27 mouse cellular contexts compared by ENCODE assay signal in the genomic region with DNA sequence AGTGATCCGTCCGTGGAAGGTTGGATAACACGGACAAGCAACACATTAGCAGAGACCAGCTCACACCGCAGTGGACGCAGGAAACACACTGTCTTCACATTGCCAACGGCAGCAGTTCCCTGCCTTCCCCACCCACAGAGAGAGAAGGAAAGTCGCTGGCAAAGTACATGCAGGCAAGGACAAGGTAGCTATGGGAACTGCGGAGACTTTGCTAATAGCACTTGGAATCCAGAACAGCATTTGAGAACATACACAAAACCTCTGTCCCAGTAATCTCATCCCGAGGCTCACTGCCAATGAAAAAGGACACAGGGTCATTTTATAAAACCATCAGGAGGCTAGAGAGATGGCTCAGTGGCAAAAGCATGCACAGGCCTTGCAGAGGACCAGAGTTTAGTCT. TPM values are rescaled to one million over a fixed set of nuclear protein-coding genes. Genes with fewer than 3 reads are reported as not detected.
DNase-seq lines count a peak whose midpoint lies in the region; ATAC-seq and TF ChIP-seq lines count a peak whose summit lies in the region.
"Had no signal": no experiment of that assay in that cellular context is flagged by ENCODE, and none has a peak within 500 bp of the region (broad histone marks: within the 10 kb centered on the region; RNA-seq: fewer than 3 reads in every experiment).

No protein-coding gene starts in this region.

- no peak overlapping the region for H3K9ac ChIP-seq in hindbrain, postnatal 0 days (replicated peaks; ENCODE audit: low read length)
- H3K9ac ChIP-seq in lung, postnatal 0 days (replicated peaks; ENCODE audit: low read depth) = no peak overlapping the region
- H3K9ac ChIP-seq in stomach, embryonic 16.5 days (ENCODE audit: low read length) = no peak overlapping the region
- H3K9ac ChIP-seq: embryonic facial prominence, embryonic 12.5 days; hindbrain, embryonic 15.5 days; liver, embryonic 12.5 days; liver, postnatal 0 days had no signal

- no peak for TF ChIP-seq CTCF in gastrocnemius, adult 2 months (IDR thresholded peaks at IDR 0.05)
- no peak for TF ChIP-seq CTCF in hindbrain, postnatal 0 days (IDR thresholded peaks at IDR 0.05; ENCODE audit: low read depth)
- TF ChIP-seq CTCF in lung, postnatal 0 days (IDR thresholded peaks at IDR 0.05) = no peak

- no peak for ATAC-seq in hindbrain, postnatal 0 days
- peak; percentile 52 for ATAC-seq in lung, postnatal 0 days
- no peak for ATAC-seq in stomach, embryonic 16.5 days (ENCODE audit: insufficient read depth, low FRiP score)
- ATAC-seq: forebrain, embryonic 14.5 days; liver, embryonic 12.5 days; liver, postnatal 0 days; midbrain, embryonic 16.5 days; Patski had no signal

- TF ChIP-seq EP300 in lung, postnatal 0 days (IDR thresholded peaks at IDR 0.05) = no peak

- intact Hi-C loops in gastrocnemius, adult 2 months (cut with DNase I) = loop anchor here (2.0 kb wide), 1 partner anchor 20 kb away; no protein-coding TSS in a partner anchor
- intact Hi-C loops in left cerebral cortex, postnatal 25 days (cut with DNase I) = no loop called here

- H3K4me2 ChIP-seq in hindbrain, postnatal 0 days (ENCODE audit: low read depth, low read length) = no peak overlapping the region
- no peak overlapping the region for H3K4me2 ChIP-seq in lung, postnatal 0 days (replicated peaks; ENCODE audit: low read depth, low read length)
- no peak overlapping the region for H3K4me2 ChIP-seq in stomach, embryonic 16.5 days (ENCODE audit: low read depth, low read length)
- H3K4me2 ChIP-seq: embryonic facial prominence, embryonic 12.5 days; hindbrain, embryonic 15.5 days; liver, embryonic 12.5 days; midbrain, embryonic 11.5 days had no signal

- H3K36me3 ChIP-seq in hindbrain, postnatal 0 days (ENCODE audit: insufficient read depth, low read length) = no peaks in the 10 kb centered on the region
- H3K36me3 ChIP-seq in hindbrain, embryonic 10.5 days = no peaks in the 10 kb centered on the region
- H3K36me3 ChIP-seq in lung, postnatal 0 days (ENCODE audit: insufficient read depth, low read length) = no peaks in the 10 kb centered on the region
- H3K36me3 ChIP-seq in stomach, embryonic 16.5 days (ENCODE audit: control insufficient read depth, insufficient read depth, low read length) = no peaks in the 10 kb centered on the region
- H3K36me3 ChIP-seq: embryonic facial prominence, embryonic 12.5 days; hindbrain, embryonic 15.5 days; liver, embryonic 12.5 days had no signal

- no peak overlapping the region; the same call in 1 of the 2 replicates for H3K4me3 ChIP-seq in gastrocnemius, adult 2 months
- H3K4me3 ChIP-seq in hindbrain, postnatal 0 days (ENCODE audit: low read length) = no peak overlapping the region
- no peak overlapping the region for H3K4me3 ChIP-seq in hindbrain, embryonic 10.5 days
- H3K4me3 ChIP-seq in lung, postnatal 0 days (ENCODE audit: low read depth, low read length) = no peak overlapping the region
- H3K4me3 ChIP-seq in stomach, embryonic 16.5 days (replicated peaks; ENCODE audit: low read length) = no peak overlapping the region
- H3K4me3 ChIP-seq: embryonic facial prominence, embryonic 12.5 days; hindbrain, embryonic 15.5 days; liver, embryonic 12.5 days had no signal

- no peaks in the 10 kb centered on the region for H3K9me3 ChIP-seq in hindbrain, postnatal 0 days (ENCODE audit: low read length)
- H3K9me3 ChIP-seq in hindbrain, embryonic 10.5 days = no peaks in the 10 kb centered on the region
- no peaks in the 10 kb centered on the region for H3K9me3 ChIP-seq in lung, postnatal 0 days (ENCODE audit: low read length)
- no peaks in the 10 kb centered on the region for H3K9me3 ChIP-seq in stomach, embryonic 16.5 days (replicated peaks; ENCODE audit: control insufficient read depth, low read length)
- H3K9me3 ChIP-seq: embryonic facial prominence, embryonic 12.5 days; hindbrain, embryonic 15.5 days; liver, embryonic 12.5 days had no signal

- no peak for DNase-seq in gastrocnemius, adult 2 months
- no peak for DNase-seq in gastrocnemius, adult 8-10 months (ENCODE audit: low spot score in 2 of 2)
- DNase-seq in hindbrain, postnatal 0 days (ENCODE audit: low spot score) = peak; percentile 23
- DNase-seq in hindbrain, embryonic 10.5 days (ENCODE audit: low spot score) = no peak
- peak; percentile 77 for DNase-seq in lung, postnatal 0 days (ENCODE audit: low spot score)
- DNase-seq in lung, postnatal 4 days = no peak
- DNase-seq in left cerebral cortex, postnatal 25 days (ENCODE audit: low spot score in 2 of 2) = no peak
- DNase-seq: adrenal gland, postnatal 10 days; cerebellum, adult 11-12 months; cerebellum, adult 9-11 months; embryo, embryonic 11 days; gastrocnemius, postnatal 36 days; kidney, adult 8-10 months; kidney, postnatal 4 days; left cerebral cortex, postnatal 4 days; liver, postnatal 0 days; thymus, adult 2 months; thymus, postnatal 36 days had no signal

- no peaks in the 10 kb centered on the region for H3K27me3 ChIP-seq in hindbrain, postnatal 0 days (ENCODE audit: insufficient read depth, low read length)
- H3K27me3 ChIP-seq in hindbrain, embryonic 10.5 days (ENCODE audit: insufficient read depth, poor library complexity, severe bottlenecking) = no peaks in the 10 kb centered on the region
- H3K27me3 ChIP-seq in lung, postnatal 0 days (replicated peaks; ENCODE audit: insufficient read depth, low read length) = no peaks in the 10 kb centered on the region
- no peaks in the 10 kb centered on the region for H3K27me3 ChIP-seq in stomach, embryonic 16.5 days (ENCODE audit: control insufficient read depth, insufficient read depth, low read length)
- H3K27me3 ChIP-seq: embryonic facial prominence, embryonic 12.5 days; hindbrain, embryonic 15.5 days; liver, embryonic 12.5 days; Patski had no signal

- H3K4me1 ChIP-seq in hindbrain, postnatal 0 days (ENCODE audit: insufficient read depth, low read length) = no peaks in the 10 kb centered on the region; the same call in 1 of the 2 replicates
- peaks cover 12% of the 10 kb centered on the region; the same call in 1 of the 2 replicates for H3K4me1 ChIP-seq in hindbrain, embryonic 10.5 days (replicated peaks)
- H3K4me1 ChIP-seq in lung, postnatal 0 days (ENCODE audit: insufficient read depth, low read depth, low read length) = no peaks in the 10 kb centered on the region
- H3K4me1 ChIP-seq in stomach, embryonic 16.5 days (ENCODE audit: control insufficient read depth, insufficient read depth, low read length) = peaks cover 18% of the 10 kb centered on the region; the same call in 1 of the 2 replicates
- H3K4me1 ChIP-seq: embryonic facial prominence, embryonic 12.5 days; liver, embryonic 12.5 days had no signal

- H3K27ac ChIP-seq in gastrocnemius, adult 2 months = peak overlapping the region; percentile 32
- H3K27ac ChIP-seq in hindbrain, postnatal 0 days = no peak overlapping the region
- H3K27ac ChIP-seq in hindbrain, embryonic 10.5 days = no peak overlapping the region
- H3K27ac ChIP-seq in lung, postnatal 0 days (ENCODE audit: low read length) = peak overlapping the region; percentile 72
- peak overlapping the region; percentile 70 for H3K27ac ChIP-seq in stomach, embryonic 16.5 days (ENCODE audit: low read length)
- H3K27ac ChIP-seq: embryonic facial prominence, embryonic 12.5 days; hindbrain, embryonic 15.5 days; kidney, postnatal 0 days; liver, embryonic 12.5 days had no signal

- 55% methylated on average over 9 of the region's 9 CpGs for WGBS in hindbrain, postnatal 0 days
- 89% methylated on average over 9 of the region's 9 CpGs for WGBS in hindbrain, embryonic 10.5 days
- 62% methylated on average over 9 of the region's 9 CpGs for WGBS in lung, postnatal 0 days
- WGBS in stomach, embryonic 16.5 days = 65% methylated on average over 9 of the region's 9 CpGs

RNA-seq across cellular contexts. Expression of a gene that starts 23.2 kb away (rescaled TPM):
- 100 to 1,000 TPM; 675 to 914 TPM for total RNA-seq in gastrocnemius, adult 2 months (2021)
- total RNA-seq in gastrocnemius, adult 8-10 months (2022) = 100 to 1,000 TPM; 779 to 919 (median 871) TPM
- 0.37 and 0.68 TPM in 2 replicates for total RNA-seq in hindbrain, postnatal 0 days (2014; rRNA removed)
- polyA plus RNA-seq in hindbrain, postnatal 0 days (2015; fragmentation: Nextera tagmentation; extraction: Ambion mirVana) = 0.30 and 0.37 TPM in 2 replicates
- polyA plus RNA-seq in hindbrain, embryonic 10.5 days (2016; fragmentation: Nextera tagmentation; extraction: Ambion mirVana) = 0.05 and 0.08 TPM in 2 replicates
- 0.53 and 0.62 TPM in 2 replicates for polyA plus RNA-seq in lung, postnatal 0 days (2015; fragmentation: Nextera tagmentation; extraction: Ambion mirVana)
- polyA plus RNA-seq in stomach, embryonic 16.5 days (2015; fragmentation: Nextera tagmentation; extraction: Ambion mirVana) = 0.35 and 2.6 TPM in 2 replicates
- total RNA-seq in left cerebral cortex, postnatal 25 days (2021) = under 1 TPM; 0.64 to 0.69 TPM

RNA-seq across cellular contexts. Expression of a gene that starts 30.3 kb away (rescaled TPM):
- total RNA-seq in gastrocnemius, adult 2 months (2021) = 1 to 10 TPM; 2.4 to 4.9 TPM
- 1 to 10 TPM; 3.1 to 5.9 (median 4.7) TPM for total RNA-seq in gastrocnemius, adult 8-10 months (2022)
- total RNA-seq in hindbrain, postnatal 0 days (2014; rRNA removed) = 17.6 and 22.4 TPM in 2 replicates
- polyA plus RNA-seq in hindbrain, postnatal 0 days (2015; fragmentation: Nextera tagmentation; extraction: Ambion mirVana) = 28.1 and 28.5 TPM in 2 replicates
- polyA plus RNA-seq in hindbrain, embryonic 10.5 days (2016; fragmentation: Nextera tagmentation; extraction: Ambion mirVana) = 15.4 and 15.7 TPM in 2 replicates
- 21.8 and 25.8 TPM in 2 replicates for polyA plus RNA-seq in lung, postnatal 0 days (2015; fragmentation: Nextera tagmentation; extraction: Ambion mirVana)
- 27.3 and 29.3 TPM in 2 replicates for polyA plus RNA-seq in stomach, embryonic 16.5 days (2015; fragmentation: Nextera tagmentation; extraction: Ambion mirVana)
- 1 to 10 TPM; 3.5 to 3.8 TPM for total RNA-seq in left cerebral cortex, postnatal 25 days (2021)

Comparison
In these comparisons a context has a peak if more than half of its experiments do, and no peak if none do; other contexts are left out.
1. DNase-seq: peak in hindbrain, postnatal 0 days (single experiment) and lung, postnatal 0 days (single experiment); none in gastrocnemius, adult 2 months (single experiment), gastrocnemius, adult 8-10 months (0 of 2), hindbrain, embryonic 10.5 days (single experiment), lung, postnatal 4 days (0 of 2) and left cerebral cortex, postnatal 25 days (0 of 2).
2. H3K27ac ChIP-seq: peak in gastrocnemius, adult 2 months (single experiment), lung, postnatal 0 days (single experiment) and stomach, embryonic 16.5 days (single experiment); none in hindbrain, postnatal 0 days (single experiment) and hindbrain, embryonic 10.5 days (single experiment).
3. RNA of a gene that starts 23.2 kb away (total RNA-seq): 675 to 914 TPM in gastrocnemius, adult 2 months and 779 to 919 TPM in gastrocnemius, adult 8-10 months; 0.64 to 0.69 TPM in left cerebral cortex, postnatal 25 days and 0.37 to 0.68 TPM in hindbrain, postnatal 0 days; every median in the first group is over 100 times any median in the second.